Mouse (Mus musculus): ENCODE measurements at regions not wholly inside any gene's neighbourhood (a gene's known extent, or its start where the extent isn't known, plus 50 kb on each side); places are given as distances from the start of the nearest gene placed in this dataset.
A peak's percentile ranks its signal among the peaks of the same experiment; 100 is the strongest.

DNA sequence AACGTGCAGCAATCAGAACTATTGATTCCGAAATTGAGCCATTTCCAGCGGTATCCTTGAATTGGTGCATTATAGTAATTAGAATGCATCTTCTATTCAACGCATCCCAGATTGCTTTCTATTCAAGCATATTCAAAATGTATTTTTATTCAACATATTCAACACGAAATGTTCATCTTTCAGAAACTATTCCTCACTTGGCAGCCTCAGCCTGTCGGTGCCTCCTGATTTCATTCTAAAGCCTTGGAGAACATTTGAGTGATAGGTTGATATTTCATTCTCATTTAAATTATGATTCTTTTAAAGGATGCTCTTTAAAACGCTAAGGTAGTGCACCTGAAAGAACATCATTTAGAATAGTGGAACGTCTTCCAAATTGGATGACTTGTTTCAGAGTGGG is 73.1 kb upstream of the Acsl1 start:
- no peaks in the 10 kb centered on the region for H3K36me3 ChIP-seq (ENCODE audit: control insufficient read depth, insufficient read depth, low read length)
- no peak overlapping the region for H3K9ac ChIP-seq (ENCODE audit: low read length)
- 79% methylated on average over 8 of the region's 8 CpGs for WGBS
- ATAC-seq (replicated peaks; ENCODE audit: low FRiP score, low TSS enrichment, low read depth) (no peak), DNase-seq (ENCODE audit: low spot score) (no peak)
- no peak overlapping the region for H3K4me2 ChIP-seq (ENCODE audit: low read length)
- no peak overlapping the region for H3K4me3 ChIP-seq (ENCODE audit: low read depth, low read length)
- H3K27ac ChIP-seq (ENCODE audit: low read depth): no peak overlapping the region
- no peaks in the 10 kb centered on the region for H3K9me3 ChIP-seq (ENCODE audit: control insufficient read depth, low read length)
- H3K4me1 ChIP-seq (replicated peaks; ENCODE audit: control insufficient read depth, insufficient read depth, low read length): no peaks in the 10 kb centered on the region
- H3K27me3 ChIP-seq (replicated peaks; ENCODE audit: control insufficient read depth, insufficient read depth, low read length): no peaks in the 10 kb centered on the region

DNA sequence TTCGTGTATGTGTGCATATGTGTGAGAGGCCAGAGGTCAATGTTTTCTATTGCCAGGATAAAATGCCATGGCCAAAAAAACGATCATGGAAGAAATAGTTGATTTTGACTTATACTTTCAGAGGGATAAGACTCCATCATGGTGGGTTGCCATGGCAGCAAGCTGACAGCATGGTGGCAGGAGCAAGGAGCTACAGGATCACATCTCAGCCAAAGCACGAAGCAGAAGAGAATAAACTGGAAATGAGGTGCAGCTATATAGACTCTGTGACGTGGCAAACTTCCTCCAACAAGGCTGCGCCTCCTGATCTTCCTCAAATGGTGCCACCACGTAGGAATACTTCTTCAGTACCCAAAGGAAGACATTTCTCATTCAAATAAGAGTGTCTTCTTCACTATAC is 70.2 kb upstream of the Acsl1 start:
- Histone ChIP-seq H3K4me3 (ENCODE audit: low read depth, low read length) (no peak overlapping the region), H3K27ac (ENCODE audit: low read depth) (no peak overlapping the region), H3K27me3 (replicated peaks; ENCODE audit: control insufficient read depth, insufficient read depth, low read length) (no peaks in the 10 kb centered on the region), H3K9ac (ENCODE audit: low read length) (no peak overlapping the region), H3K4me2 (ENCODE audit: low read length) (no peak overlapping the region), H3K36me3 (ENCODE audit: control insufficient read depth, insufficient read depth, low read length) (no peaks in the 10 kb centered on the region), H3K9me3 (ENCODE audit: control insufficient read depth, low read length) (no peaks in the 10 kb centered on the region), H3K4me1 (replicated peaks; ENCODE audit: control insufficient read depth, insufficient read depth, low read length) (no peaks in the 10 kb centered on the region)
- ATAC-seq (replicated peaks; ENCODE audit: low FRiP score, low TSS enrichment, low read depth): no peak
- WGBS: 76% methylated on average over 6 of the region's 6 CpGs
- DNase-seq (ENCODE audit: low spot score): no peak

DNA sequence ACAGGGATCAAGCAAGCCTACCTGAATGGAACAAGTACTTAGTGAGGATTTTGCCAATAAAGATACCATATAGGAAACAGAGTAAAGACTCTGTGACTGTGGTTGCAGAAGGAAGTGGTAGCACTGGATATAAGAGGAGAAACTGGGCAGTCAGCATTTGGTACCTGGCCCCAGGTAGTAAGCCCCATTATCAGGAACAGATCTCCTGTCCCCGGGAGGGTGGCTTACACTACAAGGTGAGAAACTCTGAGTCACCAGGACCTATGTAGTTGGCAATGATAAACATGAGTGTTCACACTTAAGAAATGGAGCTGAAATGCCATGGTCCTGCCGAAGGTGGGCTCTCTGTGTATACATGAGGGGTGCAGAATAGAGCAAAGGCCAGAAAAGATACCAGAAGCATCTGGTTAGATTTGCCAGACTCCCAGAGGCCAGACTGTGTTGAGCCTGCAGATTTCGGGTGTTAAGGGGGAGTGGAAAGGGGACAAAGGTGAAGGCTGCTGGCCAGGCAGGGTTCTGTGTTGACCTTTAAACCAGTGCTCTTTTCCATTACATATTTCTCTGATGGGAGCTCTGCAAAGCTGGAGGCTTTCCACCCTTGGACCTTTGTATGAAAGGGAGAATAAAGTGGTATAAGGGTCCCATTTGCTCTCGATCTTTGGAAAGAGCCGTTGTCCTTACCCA is 66.8 kb upstream of the Acsl1 start:
- Histone ChIP-seq H3K9ac (ENCODE audit: low read length) (no peak overlapping the region), H3K36me3 (ENCODE audit: control insufficient read depth, insufficient read depth, low read length) (no peaks in the 10 kb centered on the region), H3K4me1 (replicated peaks; ENCODE audit: control insufficient read depth, insufficient read depth, low read length) (no peaks in the 10 kb centered on the region), H3K27ac (ENCODE audit: low read depth) (no peak overlapping the region), H3K4me3 (ENCODE audit: low read depth, low read length) (no peak overlapping the region), H3K9me3 (ENCODE audit: control insufficient read depth, low read length) (no peaks in the 10 kb centered on the region), H3K27me3 (replicated peaks; ENCODE audit: control insufficient read depth, insufficient read depth, low read length) (no peaks in the 10 kb centered on the region), H3K4me2 (ENCODE audit: low read length) (no peak overlapping the region)
- WGBS: 79% methylated on average over 5 of the region's 5 CpGs
- ATAC-seq (replicated peaks; ENCODE audit: low FRiP score, low TSS enrichment, low read depth) (no peak), DNase-seq (ENCODE audit: low spot score) (no peak)

DNA sequence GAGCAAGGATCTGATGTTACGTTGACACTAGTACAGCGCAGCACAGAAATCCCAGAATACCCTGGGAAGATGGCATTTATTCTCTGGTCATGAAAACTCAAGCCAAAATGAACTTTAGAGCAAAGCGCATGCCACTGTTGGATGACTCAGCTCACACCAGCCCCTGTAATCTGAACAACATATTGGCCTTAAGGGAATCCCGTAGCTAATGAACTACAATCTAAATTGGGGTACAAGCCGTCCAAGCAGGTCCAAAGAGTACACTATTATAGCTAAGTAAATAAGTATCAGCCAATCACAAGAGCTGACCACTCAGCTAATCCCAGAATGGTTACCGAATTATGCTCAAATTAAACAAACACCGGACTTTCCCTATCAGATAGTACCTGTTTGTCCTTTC is 62.0 kb upstream of the Acsl1 start:
- Histone ChIP-seq H3K27me3 (replicated peaks; ENCODE audit: control insufficient read depth, insufficient read depth, low read length) (no peaks in the 10 kb centered on the region), H3K4me3 (ENCODE audit: low read depth, low read length) (no peak overlapping the region), H3K9ac (ENCODE audit: low read length) (no peak overlapping the region), H3K27ac (ENCODE audit: low read depth) (no peak overlapping the region), H3K4me1 (replicated peaks; ENCODE audit: control insufficient read depth, insufficient read depth, low read length) (no peaks in the 10 kb centered on the region), H3K36me3 (ENCODE audit: control insufficient read depth, insufficient read depth, low read length) (no peaks in the 10 kb centered on the region), H3K9me3 (ENCODE audit: control insufficient read depth, low read length) (no peaks in the 10 kb centered on the region), H3K4me2 (ENCODE audit: low read length) (no peak overlapping the region)
- peak; percentile 90 for ATAC-seq (replicated peaks; ENCODE audit: low FRiP score, low TSS enrichment, low read depth)
- 79% methylated on average over 7 of the region's 7 CpGs for WGBS
- DNase-seq (ENCODE audit: low spot score): no peak

DNA sequence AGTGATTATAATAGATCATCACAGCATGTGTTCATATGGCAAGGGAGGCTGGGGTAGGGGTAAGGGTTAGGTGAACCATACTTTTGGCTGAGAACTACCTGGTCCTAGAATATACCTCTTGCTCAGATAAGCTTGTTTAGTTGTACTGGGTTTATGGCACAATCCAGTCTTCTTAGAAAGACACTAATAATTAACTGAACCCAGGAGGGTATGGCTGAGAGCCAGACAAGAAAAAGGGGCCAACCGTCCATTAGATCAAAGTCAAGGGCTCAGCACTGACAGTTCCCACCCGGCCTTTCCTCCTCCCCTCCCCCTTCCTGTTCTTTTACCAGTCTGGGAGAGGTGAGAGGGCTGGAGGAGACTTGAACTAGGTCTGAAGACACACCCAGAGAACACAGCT is 61.5 kb upstream of the Acsl1 start:
- no peaks in the 10 kb centered on the region for H3K27me3 ChIP-seq (replicated peaks; ENCODE audit: control insufficient read depth, insufficient read depth, low read length)
- no peaks in the 10 kb centered on the region for H3K36me3 ChIP-seq (ENCODE audit: control insufficient read depth, insufficient read depth, low read length)
- H3K4me1 ChIP-seq (replicated peaks; ENCODE audit: control insufficient read depth, insufficient read depth, low read length): no peaks in the 10 kb centered on the region
- no peak overlapping the region for H3K27ac ChIP-seq (ENCODE audit: low read depth)
- H3K4me3 ChIP-seq (ENCODE audit: low read depth, low read length): no peak overlapping the region
- no peaks in the 10 kb centered on the region for H3K9me3 ChIP-seq (ENCODE audit: control insufficient read depth, low read length)
- DNase-seq (ENCODE audit: low spot score) (peak; percentile 62), ATAC-seq (replicated peaks; ENCODE audit: low FRiP score, low TSS enrichment, low read depth) (peak; percentile 86)
- WGBS: 36% methylated on average over 2 of the region's 2 CpGs
- no peak overlapping the region for H3K9ac ChIP-seq (ENCODE audit: low read length)
- no peak overlapping the region for H3K4me2 ChIP-seq (ENCODE audit: low read length)

DNA sequence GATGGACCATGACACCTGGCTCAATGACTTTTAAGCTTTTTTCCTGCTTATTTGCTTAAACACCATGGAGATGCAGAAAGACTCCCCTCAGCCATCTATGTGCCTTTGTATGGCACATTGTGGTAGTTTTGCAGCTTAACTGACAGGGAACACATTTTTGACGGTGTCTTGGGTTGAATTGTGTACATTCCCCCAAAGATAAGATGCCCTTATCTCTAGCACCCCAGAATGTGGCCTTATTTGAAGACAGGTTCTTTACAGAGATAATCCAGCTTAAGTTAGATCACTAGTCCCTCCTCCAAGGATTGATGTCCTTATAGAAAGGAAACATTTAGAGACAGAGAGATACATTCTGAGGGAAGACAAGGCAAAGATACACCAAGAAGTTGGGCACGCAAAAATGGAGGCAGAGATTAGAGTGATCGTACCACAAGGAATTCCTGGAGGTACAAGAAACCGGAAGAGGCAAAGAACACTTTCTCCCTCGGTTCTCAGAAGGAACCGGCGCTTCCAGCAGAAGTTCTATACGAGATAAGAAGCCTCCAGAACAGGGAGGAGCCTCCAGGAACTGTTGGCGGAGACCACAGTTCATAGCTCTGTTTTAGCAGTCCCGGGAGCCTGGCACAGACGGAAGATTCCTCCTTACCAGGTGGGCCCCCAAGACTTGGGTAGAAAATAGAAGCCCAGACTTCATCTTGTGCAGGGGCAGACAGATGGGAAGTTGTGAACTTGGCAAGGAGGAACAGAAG is 58.8 kb upstream of the Acsl1 start:
- Histone ChIP-seq H3K9ac (ENCODE audit: low read length) (no peak overlapping the region), H3K4me1 (replicated peaks; ENCODE audit: control insufficient read depth, insufficient read depth, low read length) (no peaks in the 10 kb centered on the region), H3K4me3 (ENCODE audit: low read depth, low read length) (no peak overlapping the region), H3K27me3 (replicated peaks; ENCODE audit: control insufficient read depth, insufficient read depth, low read length) (no peaks in the 10 kb centered on the region), H3K9me3 (ENCODE audit: control insufficient read depth, low read length) (no peaks in the 10 kb centered on the region), H3K4me2 (ENCODE audit: low read length) (no peak overlapping the region), H3K27ac (ENCODE audit: low read depth) (no peak overlapping the region), H3K36me3 (ENCODE audit: control insufficient read depth, insufficient read depth, low read length) (no peaks in the 10 kb centered on the region)
- ATAC-seq (replicated peaks; ENCODE audit: low FRiP score, low TSS enrichment, low read depth): no peak
- 81% methylated on average over 11 of the region's 11 CpGs for WGBS
- no peak for DNase-seq (ENCODE audit: low spot score)

DNA sequence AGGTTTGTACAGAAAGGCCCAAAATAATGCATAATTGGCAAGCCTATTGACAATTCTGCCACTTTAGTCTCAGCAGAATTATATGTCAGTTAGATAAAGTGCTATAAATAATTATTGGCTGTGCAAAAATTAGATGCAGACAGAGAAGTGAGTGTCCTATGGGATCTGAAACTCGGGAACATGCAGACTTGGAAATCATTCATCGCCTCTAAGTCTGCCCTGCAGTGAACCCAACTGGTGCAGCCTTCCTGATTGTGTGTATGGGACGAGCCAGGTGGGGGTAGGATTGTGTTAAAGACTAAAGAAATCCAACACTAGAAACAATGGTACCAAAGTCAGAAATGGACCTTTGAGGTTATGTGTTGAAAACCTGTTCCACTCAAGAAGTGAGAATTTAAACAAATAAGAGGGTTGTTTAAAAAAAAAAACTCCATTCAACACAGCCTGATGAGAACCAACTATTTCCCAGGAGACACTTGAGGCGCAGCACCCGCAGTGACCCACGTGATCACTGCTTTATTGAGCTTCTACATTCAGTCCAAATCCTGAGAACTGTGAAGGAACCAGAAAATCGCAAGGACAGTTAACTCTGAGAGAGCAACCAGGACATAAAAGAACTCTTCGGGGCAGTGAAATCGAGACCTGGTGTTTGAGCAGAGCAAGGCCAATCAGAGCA is 57.4 kb upstream of the Acsl1 start:
- Histone ChIP-seq H3K27me3 (replicated peaks; ENCODE audit: control insufficient read depth, insufficient read depth, low read length) (no peaks in the 10 kb centered on the region), H3K4me2 (ENCODE audit: low read length) (no peak overlapping the region), H3K27ac (ENCODE audit: low read depth) (no peak overlapping the region), H3K4me3 (ENCODE audit: low read depth, low read length) (no peak overlapping the region), H3K9ac (ENCODE audit: low read length) (no peak overlapping the region), H3K4me1 (replicated peaks; ENCODE audit: control insufficient read depth, insufficient read depth, low read length) (no peaks in the 10 kb centered on the region), H3K9me3 (ENCODE audit: control insufficient read depth, low read length) (no peaks in the 10 kb centered on the region), H3K36me3 (ENCODE audit: control insufficient read depth, insufficient read depth, low read length) (no peaks in the 10 kb centered on the region)
- DNase-seq (ENCODE audit: low spot score) (no peak), ATAC-seq (replicated peaks; ENCODE audit: low FRiP score, low TSS enrichment, low read depth) (no peak)
- 79% methylated on average over 9 of the region's 9 CpGs for WGBS

DNA sequence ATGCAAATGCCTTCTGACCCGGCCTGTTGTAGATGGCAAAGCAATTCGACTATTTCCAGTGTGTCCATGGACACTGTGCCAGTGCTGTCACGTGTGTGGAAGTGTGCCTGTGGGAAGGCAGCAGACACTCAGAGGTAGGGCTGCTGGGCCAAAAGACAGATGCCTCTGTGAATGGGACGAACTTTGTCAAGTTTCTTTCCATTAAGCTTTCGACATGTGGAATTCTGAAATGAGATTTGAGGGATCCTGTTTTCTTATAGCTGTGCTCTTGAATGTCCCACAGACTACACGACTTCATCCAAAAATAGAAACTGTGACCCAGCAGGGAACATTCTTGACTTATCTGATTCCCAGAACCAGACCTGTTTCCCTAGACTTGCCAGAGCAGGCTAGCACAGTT is 56.0 kb upstream of the Acsl1 start:
- H3K9ac ChIP-seq (ENCODE audit: low read length): no peak overlapping the region
- no peak overlapping the region for H3K27ac ChIP-seq (ENCODE audit: low read depth)
- no peaks in the 10 kb centered on the region for H3K27me3 ChIP-seq (replicated peaks; ENCODE audit: control insufficient read depth, insufficient read depth, low read length)
- H3K4me1 ChIP-seq (replicated peaks; ENCODE audit: control insufficient read depth, insufficient read depth, low read length): no peaks in the 10 kb centered on the region
- H3K9me3 ChIP-seq (ENCODE audit: control insufficient read depth, low read length): no peaks in the 10 kb centered on the region
- H3K4me2 ChIP-seq (ENCODE audit: low read length): no peak overlapping the region
- no peaks in the 10 kb centered on the region for H3K36me3 ChIP-seq (ENCODE audit: control insufficient read depth, insufficient read depth, low read length)
- no peak overlapping the region for H3K4me3 ChIP-seq (ENCODE audit: low read depth, low read length)
- DNase-seq (ENCODE audit: low spot score) (no peak), ATAC-seq (replicated peaks; ENCODE audit: low FRiP score, low TSS enrichment, low read depth) (no peak)
- WGBS: 85% methylated on average over 6 of the region's 6 CpGs

Data from intestine, embryonic 14.5 days (tissue).